Mouse (Mus musculus): ENCODE data around the gene Stkld1.

Gene Stkld1

DNA sequence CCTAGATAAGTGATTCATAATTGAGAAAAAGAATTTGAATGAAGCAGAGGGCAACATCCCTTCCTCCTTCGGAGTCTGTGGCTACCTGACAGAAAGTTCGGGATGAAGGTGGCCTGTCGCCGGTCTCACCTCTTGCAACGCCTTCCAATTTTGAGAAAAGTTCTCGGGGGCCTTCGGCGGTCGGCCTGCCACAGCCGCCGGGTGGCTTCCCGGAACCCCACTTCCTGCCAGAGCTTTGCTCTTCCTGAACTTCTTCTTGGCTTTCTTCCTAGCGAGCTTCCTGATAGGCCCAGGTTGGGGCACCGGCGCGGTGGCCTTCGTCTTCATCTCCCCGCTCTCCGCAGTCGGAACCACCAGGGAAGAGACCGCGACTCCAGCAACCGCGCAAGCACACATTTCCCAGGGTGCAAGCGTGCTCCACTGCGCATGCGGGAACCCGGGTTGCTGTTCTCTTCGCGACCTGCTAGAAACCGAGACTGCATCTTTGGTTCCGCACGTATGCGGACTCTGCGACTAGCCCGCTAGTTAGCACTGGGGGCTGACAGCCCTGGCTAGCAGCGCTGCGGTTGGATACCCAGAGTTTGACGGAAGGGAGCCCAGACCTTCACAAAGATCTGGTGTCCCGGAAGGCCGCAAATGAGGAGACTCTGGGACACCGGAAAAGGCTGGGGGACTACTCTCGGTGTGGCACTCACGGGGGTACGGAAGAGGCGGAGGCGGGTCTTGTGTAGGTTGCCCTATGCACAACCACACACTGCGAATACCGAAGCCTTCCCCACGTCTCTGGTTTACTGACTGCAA lies 30.3 kb downstream of the Stkld1 start, which contains the start of gene Rexo4:
Rexo4 (minus strand) TSS at position 464 of the 801 bp plus-strand sequence.
- DNase-seq (ENCODE audit: low read depth, low spot score) = peak; percentile 98

DNA sequence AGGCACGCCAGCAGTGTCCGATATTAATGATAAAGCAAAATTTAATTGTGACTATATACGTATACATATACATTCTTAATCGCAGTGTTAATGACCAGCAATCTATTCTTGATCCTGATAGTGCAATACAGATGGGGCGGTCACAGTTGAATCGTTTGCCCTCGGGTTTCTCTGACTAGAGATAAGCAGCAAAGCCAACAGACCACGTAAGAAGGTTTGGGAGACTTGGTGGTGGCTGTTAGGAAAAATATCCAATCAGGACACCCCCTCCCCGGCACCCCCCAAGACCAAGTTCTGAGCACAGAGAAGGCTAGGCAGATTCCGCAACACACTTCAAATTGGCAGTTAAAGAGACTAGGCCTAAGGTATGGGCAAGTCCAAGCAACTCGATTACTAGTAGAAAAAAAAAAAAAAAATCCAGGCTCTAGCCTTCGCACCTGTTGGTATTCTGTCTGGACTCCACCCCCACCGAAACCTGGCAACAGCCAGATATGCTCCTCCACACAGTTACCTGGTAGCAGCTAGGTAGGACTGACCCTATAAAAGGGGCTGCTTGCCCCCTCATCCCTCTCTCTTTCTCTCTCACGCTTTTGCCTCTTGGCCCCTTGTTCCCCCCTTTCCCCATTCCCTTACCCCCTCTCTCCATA lies 31.0 kb downstream of the Stkld1 start:
- no peak for DNase-seq (ENCODE audit: low read depth, low spot score)

DNA sequence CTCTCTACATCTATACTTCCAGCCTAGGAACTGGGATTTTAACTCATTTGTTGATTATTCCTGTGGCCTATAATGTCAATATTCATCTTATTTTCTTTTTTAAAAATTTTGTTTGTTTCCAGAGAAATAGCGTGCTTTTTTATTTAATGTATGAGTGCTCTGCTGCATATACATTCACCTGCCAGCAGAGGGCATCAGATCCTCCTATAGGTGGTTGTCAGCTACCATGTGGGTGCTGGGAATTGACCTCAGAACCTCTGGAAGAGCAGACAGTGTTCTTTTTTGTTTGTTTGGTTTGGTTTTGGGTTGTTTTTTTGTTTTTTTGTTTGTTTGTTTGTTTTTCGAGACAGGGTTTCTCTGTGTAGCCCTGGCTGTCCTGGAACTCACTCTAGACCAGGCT lies 33.4 kb downstream of the Stkld1 start:
- no peak for DNase-seq (ENCODE audit: low read depth, low spot score)

DNA sequence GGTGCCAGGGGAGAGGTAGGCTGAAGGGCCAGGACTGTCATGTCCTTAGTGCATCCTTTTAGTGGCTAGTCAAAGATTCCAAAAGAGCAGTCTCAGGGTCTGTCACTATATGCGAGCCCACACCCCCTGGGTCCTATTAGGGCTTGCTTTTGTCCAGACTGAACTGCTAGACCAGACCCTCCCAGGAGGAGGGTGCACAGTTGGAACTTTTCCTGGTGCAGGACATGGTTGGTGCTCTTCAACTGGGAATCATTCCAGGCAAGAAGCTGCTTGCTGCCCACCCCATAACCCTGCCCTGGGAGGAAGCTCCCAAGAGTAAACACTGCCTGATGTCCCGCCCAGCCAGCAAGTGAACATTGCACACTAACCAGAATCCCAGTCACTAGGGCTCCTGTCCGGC lies 39.3 kb downstream of the Stkld1 start, which contains the start of gene Adamts13:
Adamts13 (plus strand) TSS at position 301 of the 400 bp plus-strand sequence.
- no peak for DNase-seq (ENCODE audit: low read depth, low spot score)

DNA sequence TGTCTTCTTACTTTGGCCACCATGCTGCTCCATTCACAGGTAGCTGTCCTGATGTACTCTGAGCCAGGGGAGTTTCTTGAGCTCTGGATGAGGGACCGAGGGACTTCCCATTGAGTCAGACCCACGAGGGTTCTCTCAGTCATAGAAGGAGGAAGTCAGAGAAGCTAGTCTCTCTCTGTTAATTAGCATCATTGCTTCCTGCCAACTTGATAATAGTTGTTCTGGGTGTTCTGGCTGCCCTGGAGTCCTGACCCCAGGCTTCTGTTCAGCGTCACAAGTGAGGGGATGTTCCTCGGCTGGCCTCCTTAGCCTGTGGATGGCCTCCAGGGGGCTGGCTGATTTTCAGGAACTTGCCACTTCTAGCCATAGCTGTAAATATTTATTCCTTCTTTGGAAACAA lies 40.1 kb downstream of the Stkld1 start:
- no peak for DNase-seq (ENCODE audit: low read depth, low spot score)

DNA sequence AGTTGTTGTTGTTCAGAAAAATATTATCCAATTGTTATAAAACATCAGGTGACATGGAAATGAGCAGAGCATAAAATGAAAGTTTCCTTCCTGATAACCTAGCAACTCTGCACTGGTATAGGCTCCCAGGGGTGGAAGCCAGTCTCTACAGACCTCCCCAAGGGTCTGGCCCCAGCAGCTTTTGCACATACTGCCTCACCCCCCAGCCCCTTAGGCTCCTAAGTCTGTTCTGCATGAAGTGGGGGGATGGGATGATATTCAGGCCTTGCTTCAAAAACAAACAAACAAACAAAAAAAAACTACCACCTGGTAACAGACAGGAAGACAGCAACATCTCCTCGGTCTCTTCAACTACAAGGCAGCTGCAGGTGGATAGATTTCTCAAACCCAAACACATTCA lies 46.5 kb downstream of the Stkld1 start:
- DNase-seq (ENCODE audit: low read depth, low spot score) = no peak

DNA sequence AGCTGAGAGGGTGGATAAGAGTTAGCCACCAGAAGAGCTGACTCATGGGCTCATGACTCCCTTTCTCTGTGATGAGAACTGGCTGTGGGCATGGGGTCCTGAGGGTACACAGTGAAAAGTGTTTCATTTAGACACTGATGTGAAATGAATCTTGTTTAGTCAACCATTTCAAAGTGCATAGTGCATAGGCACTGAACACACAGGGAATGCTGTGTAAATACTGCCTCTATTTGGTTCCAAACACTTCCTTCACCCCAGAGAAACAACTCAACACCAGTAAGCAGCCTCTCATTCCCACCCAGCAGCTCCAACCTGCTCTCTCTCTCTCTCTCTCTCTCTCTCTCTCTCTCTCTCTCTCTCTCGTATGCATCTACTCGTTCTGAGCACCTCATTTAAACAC lies 50.3 kb downstream of the Stkld1 start:
- DNase-seq (ENCODE audit: low read depth, low spot score) = no peak

DNA sequence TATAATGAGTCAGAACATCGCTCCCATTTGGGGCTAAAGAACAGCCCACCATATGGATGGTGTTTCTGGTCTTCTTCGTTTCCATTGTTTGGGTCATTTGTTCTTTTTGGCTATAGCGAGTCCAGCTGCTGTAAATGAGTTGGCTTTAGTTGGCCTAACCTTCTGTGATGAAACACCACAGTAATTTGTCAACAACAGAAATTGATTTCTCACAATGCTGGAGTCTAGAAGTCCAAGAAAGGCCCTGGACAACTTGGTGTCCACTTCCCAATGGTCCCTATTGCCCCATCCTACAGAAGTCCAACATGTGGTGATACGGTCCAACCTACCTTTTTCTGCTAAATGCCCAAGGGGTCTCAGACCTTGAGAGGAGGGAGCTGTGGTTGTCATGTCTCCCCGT lies 50.8 kb downstream of the Stkld1 start:
- no peak for DNase-seq (ENCODE audit: low read depth, low spot score)

DNA sequence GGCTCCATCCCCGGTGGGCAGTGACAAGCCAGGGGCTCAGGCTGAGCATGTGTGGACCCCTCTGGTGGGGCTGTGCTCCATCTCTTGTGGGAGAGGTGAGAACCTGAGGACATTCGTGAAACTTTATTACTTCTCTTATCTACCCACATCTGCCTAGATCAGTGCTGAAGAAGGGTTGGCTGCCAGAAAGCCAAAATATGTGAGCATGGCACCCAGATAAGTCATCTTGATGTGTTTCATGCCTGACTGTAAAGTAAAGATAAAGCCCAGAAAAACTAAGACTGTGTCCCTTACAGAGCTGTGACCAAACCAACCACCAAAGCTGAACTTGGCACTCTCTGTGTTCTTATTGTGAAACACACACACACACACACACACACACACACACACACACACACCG lies 60.1 kb downstream of the Stkld1 start:
- DNase-seq (ENCODE audit: low read depth, low spot score) = no peak

DNA sequence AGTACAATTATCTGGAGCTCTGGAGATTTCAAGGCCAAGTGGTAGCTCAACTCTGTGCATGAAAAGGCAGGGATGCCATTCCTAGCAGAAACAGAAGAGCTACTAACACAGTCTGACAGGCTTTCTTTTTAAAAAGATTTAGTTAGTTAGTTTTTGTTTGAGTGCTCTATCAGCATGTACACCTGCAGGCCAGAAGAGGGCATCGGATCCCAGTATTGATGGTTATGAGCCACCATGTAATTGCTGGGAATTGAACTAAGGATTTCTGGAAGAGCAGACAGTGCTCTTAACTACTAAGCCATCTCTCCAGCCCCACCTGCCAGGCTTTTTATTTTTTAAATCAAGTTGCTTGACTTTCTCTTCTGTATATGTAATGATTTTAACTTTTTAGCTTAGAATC lies 63.7 kb downstream of the Stkld1 start:
- DNase-seq (ENCODE audit: low read depth, low spot score) = no peak

DNA sequence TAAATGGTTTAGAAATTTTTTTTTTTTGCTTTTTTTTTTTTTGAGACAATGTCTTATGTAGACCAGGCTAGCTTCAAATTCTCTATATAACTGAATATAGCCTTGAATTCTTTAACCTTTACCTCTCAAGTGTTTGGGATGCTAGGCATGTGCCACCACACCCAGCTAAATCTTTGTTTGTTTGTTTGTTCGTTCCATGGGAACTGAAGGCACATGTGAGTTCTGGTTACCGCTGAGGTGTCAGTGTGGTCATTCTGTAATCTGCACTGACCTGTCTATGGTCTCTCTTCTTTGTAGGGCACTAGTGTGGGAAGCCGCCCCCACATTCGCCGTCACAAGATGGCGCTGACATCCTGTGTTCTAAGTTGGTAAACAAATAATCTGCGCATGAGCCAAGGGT lies 64.1 kb downstream of the Stkld1 start:
- no peak for DNase-seq (ENCODE audit: low read depth, low spot score)
